Mouse (Mus musculus) inflammation-experienced regulatory T-cells, adult 6 months (primary cell): ENCODE measurements around the gene Gabrb3. TPM values are rescaled to one million over a fixed set of nuclear protein-coding genes. Genes with fewer than 3 reads are reported as not detected.
"Not testable (repeated sequence)": the region's sequence is repeated elsewhere in the genome, so short reads cannot be mapped to it uniquely, and the experiment has no call there.

Experiments
- ATAC-seq: one replicate; pipeline ENCODE4 v1.8.0; 2017
- polyA plus RNA-seq, 3 experiments: library from polyadenylated mRNA; unstranded; fragments of 100-300 nt; shearing (Covaris generic); gene quantifications; one replicate each; pipeline ENCODE4 v1.2.1; 2017

The Gabrb3 gene
- polyA plus RNA-seq, 3 experiments from 2014 or later: not detected

- ATAC-seq: no peak
Measured at GRCm38 (mm10) chr7:57706976-57707740, 287.7 kb downstream of the Gabrb3 start.

GRCm38 (mm10) chr7:57711709-57712108 lies 292.2 kb downstream of the Gabrb3 start:
- no peak for ATAC-seq

- ATAC-seq: no peak
Measured at GRCm38 (mm10) chr7:57746836-57747235, 327.3 kb downstream of the Gabrb3 start.

- no peak for ATAC-seq
Measured at GRCm38 (mm10) chr7:57760466-57760865, 341.0 kb downstream of the Gabrb3 start.

- ATAC-seq: no peak
Measured at GRCm38 (mm10) chr7:57778754-57779153, 359.3 kb downstream of the Gabrb3 start.

- not testable (repeated sequence) for ATAC-seq
Measured at GRCm38 (mm10) chr7:57786102-57786501, 366.6 kb downstream of the Gabrb3 start.

GRCm38 (mm10) chr7:57787520-57787919 lies 368.0 kb downstream of the Gabrb3 start:
- ATAC-seq: no peak

GRCm38 (mm10) chr7:57803266-57803665 lies 383.8 kb downstream of the Gabrb3 start:
- no peak for ATAC-seq

GRCm38 (mm10) chr7:57813716-57814115 lies 394.2 kb downstream of the Gabrb3 start:
- ATAC-seq: no peak

- no peak for ATAC-seq
Measured at GRCm38 (mm10) chr7:57842383-57842896, 422.9 kb downstream of the Gabrb3 start.

- no peak for ATAC-seq
Measured at GRCm38 (mm10) chr7:57867951-57868350, 448.5 kb downstream of the Gabrb3 start.

Other genes with a start within 250 kb of the Gabrb3 start
- gene Gabrg3, start 32.5 kb upstream of the Gabrb3 start, polyA plus RNA-seq: not detected
- not detected for gene Gabra5, start 90.4 kb downstream of the Gabrb3 start, polyA plus RNA-seq